Mouse (Mus musculus): ENCODE data around the gene Gpnmb. TPM values are rescaled to one million over a fixed set of nuclear protein-coding genes. Genes with fewer than 3 reads are reported as not detected.

Gene Gpnmb
- polyA plus RNA-seq, 1 experiment from 2014 or later: 2.9 TPM

- H3K36me3 ChIP-seq: peaks cover 26% of the 10 kb centered on the region; the same call in 1 of the 2 replicates
- H3K4me2 ChIP-seq (replicated peaks): no peak overlapping the region
- WGBS: 96% methylated on average over 1 of the region's 1 CpGs
These were observed 62.7 kb downstream of the Gpnmb start for GRCm38 (mm10) chr6:49099086-49099485.

GRCm38 (mm10) chr6:49106746-49107500 lies 70.6 kb downstream of the Gpnmb start:
- Histone ChIP-seq H3K9ac (no peak overlapping the region), H3K9me3 (replicated peaks) (no peaks in the 10 kb centered on the region), H3K27me3 (no peaks in the 10 kb centered on the region), H3K27ac (replicated peaks) (no peak overlapping the region), H3K4me2 (replicated peaks) (no peak overlapping the region), H3K4me3 (replicated peaks) (no peak overlapping the region), H3K36me3 (peaks cover 44% of the 10 kb centered on the region), H3K4me1 (peaks cover 7% of the 10 kb centered on the region; the same call in 1 of the 2 replicates)
- no peak for ATAC-seq (ENCODE audit: insufficient number of reproducible peaks, low FRiP score, low TSS enrichment, low read depth)
- 74% methylated on average over 15 of the region's 15 CpGs for WGBS

More at GRCm38 (mm10) chr6:49099086-49099485, 62.7 kb downstream of the Gpnmb start:
- no peak for ATAC-seq (ENCODE audit: insufficient number of reproducible peaks, low FRiP score, low TSS enrichment, low read depth)
- Histone ChIP-seq H3K4me1 (peaks cover 21% of the 10 kb centered on the region), H3K9ac (no peak overlapping the region), H3K4me3 (replicated peaks) (no peak overlapping the region), H3K27ac (replicated peaks) (no peak overlapping the region), H3K27me3 (no peaks in the 10 kb centered on the region), H3K9me3 (replicated peaks) (no peaks in the 10 kb centered on the region)

GRCm38 (mm10) chr6:49109196-49109595 lies 72.8 kb downstream of the Gpnmb start:
- Histone ChIP-seq H3K27me3 (no peaks in the 10 kb centered on the region), H3K9me3 (replicated peaks) (no peaks in the 10 kb centered on the region), H3K4me1 (peaks cover 7% of the 10 kb centered on the region; the same call in 1 of the 2 replicates), H3K4me3 (replicated peaks) (no peak overlapping the region), H3K36me3 (peaks cover 45% of the 10 kb centered on the region), H3K4me2 (replicated peaks) (no peak overlapping the region), H3K27ac (replicated peaks) (no peak overlapping the region), H3K9ac (no peak overlapping the region)
- WGBS: 77% methylated on average over 2 of the region's 2 CpGs
- ATAC-seq (ENCODE audit: insufficient number of reproducible peaks, low FRiP score, low TSS enrichment, low read depth): no peak

- H3K36me3 ChIP-seq: peaks cover 36% of the 10 kb centered on the region
- WGBS: 42% methylated on average over 7 of the region's 7 CpGs
- H3K27ac ChIP-seq (replicated peaks): no peak overlapping the region
- H3K4me3 ChIP-seq (replicated peaks): no peak overlapping the region
- no peaks in the 10 kb centered on the region for H3K27me3 ChIP-seq
- H3K4me1 ChIP-seq: peaks cover 7% of the 10 kb centered on the region; the same call in 1 of the 2 replicates
- no peaks in the 10 kb centered on the region for H3K9me3 ChIP-seq (replicated peaks)
- no peak overlapping the region for H3K4me2 ChIP-seq (replicated peaks)
- ATAC-seq (ENCODE audit: insufficient number of reproducible peaks, low FRiP score, low TSS enrichment, low read depth): no peak
- no peak overlapping the region for H3K9ac ChIP-seq
These were observed 77.5 kb downstream of the Gpnmb start for GRCm38 (mm10) chr6:49113895-49114294.

GRCm38 (mm10) chr6:49114457-49114856 lies 78.1 kb downstream of the Gpnmb start:
- Histone ChIP-seq H3K36me3 (peaks cover 36% of the 10 kb centered on the region), H3K9me3 (replicated peaks) (no peaks in the 10 kb centered on the region), H3K27ac (replicated peaks) (no peak overlapping the region), H3K4me1 (peaks cover 6% of the 10 kb centered on the region; the same call in 1 of the 2 replicates), H3K4me3 (replicated peaks) (no peak overlapping the region), H3K27me3 (no peaks in the 10 kb centered on the region), H3K4me2 (replicated peaks) (no peak overlapping the region), H3K9ac (no peak overlapping the region)
- 82% methylated on average over 6 of the region's 6 CpGs for WGBS
- ATAC-seq (ENCODE audit: insufficient number of reproducible peaks, low FRiP score, low TSS enrichment, low read depth): no peak

- H3K9ac ChIP-seq: no peak overlapping the region
- H3K36me3 ChIP-seq: peaks cover 35% of the 10 kb centered on the region
- no peak overlapping the region for H3K27ac ChIP-seq (replicated peaks)
- H3K4me1 ChIP-seq: 0 out of 2 replicates have a peak, but pooled peaks cover 3% of the 10 kb centered on the region
- no peak for ATAC-seq (ENCODE audit: insufficient number of reproducible peaks, low FRiP score, low TSS enrichment, low read depth)
- H3K4me3 ChIP-seq (replicated peaks): no peak overlapping the region
- 76% methylated on average over 5 of the region's 5 CpGs for WGBS
- H3K9me3 ChIP-seq (replicated peaks): no peaks in the 10 kb centered on the region
- no peaks in the 10 kb centered on the region for H3K27me3 ChIP-seq
- no peak overlapping the region for H3K4me2 ChIP-seq (replicated peaks)
These were observed 79.2 kb downstream of the Gpnmb start for GRCm38 (mm10) chr6:49115550-49115949.

- H3K27ac ChIP-seq (replicated peaks): no peak overlapping the region
- no peaks in the 10 kb centered on the region for H3K9me3 ChIP-seq (replicated peaks)
- no peak overlapping the region for H3K4me2 ChIP-seq (replicated peaks)
- peaks cover 28% of the 10 kb centered on the region for H3K36me3 ChIP-seq
- H3K27me3 ChIP-seq: no peaks in the 10 kb centered on the region
- no peak for ATAC-seq (ENCODE audit: insufficient number of reproducible peaks, low FRiP score, low TSS enrichment, low read depth)
- 89% methylated on average over 8 of the region's 8 CpGs for WGBS
- 0 out of 2 replicates have a peak, but pooled peaks cover 3% of the 10 kb centered on the region for H3K4me1 ChIP-seq
- H3K4me3 ChIP-seq (replicated peaks): no peak overlapping the region
- no peak overlapping the region for H3K9ac ChIP-seq
These were observed 79.9 kb downstream of the Gpnmb start for GRCm38 (mm10) chr6:49116241-49116640.

- H3K27ac ChIP-seq (replicated peaks): no peak overlapping the region
- WGBS: 74% methylated on average over 8 of the region's 8 CpGs
These were observed 82.1 kb downstream of the Gpnmb start for GRCm38 (mm10) chr6:49118446-49118845.

GRCm38 (mm10) chr6:49119462-49120135 lies 83.3 kb downstream of the Gpnmb start:
- WGBS: 79% methylated on average over 1 of the region's 1 CpGs
- Histone ChIP-seq H3K4me2 (replicated peaks) (no peak overlapping the region), H3K27ac (replicated peaks) (no peak overlapping the region), H3K36me3 (peaks cover 21% of the 10 kb centered on the region), H3K4me1 (0 out of 2 replicates have a peak, but pooled peaks cover 3% of the 10 kb centered on the region), H3K9me3 (replicated peaks) (no peaks in the 10 kb centered on the region), H3K27me3 (no peaks in the 10 kb centered on the region), H3K4me3 (replicated peaks) (no peak overlapping the region), H3K9ac (no peak overlapping the region)
- ATAC-seq (ENCODE audit: insufficient number of reproducible peaks, low FRiP score, low TSS enrichment, low read depth): no peak

More at GRCm38 (mm10) chr6:49118446-49118845, 82.1 kb downstream of the Gpnmb start:
- Histone ChIP-seq H3K4me2 (replicated peaks) (no peak overlapping the region), H3K27me3 (no peaks in the 10 kb centered on the region), H3K36me3 (peaks cover 28% of the 10 kb centered on the region), H3K4me1 (0 out of 2 replicates have a peak, but pooled peaks cover 3% of the 10 kb centered on the region), H3K9me3 (replicated peaks) (no peaks in the 10 kb centered on the region), H3K4me3 (replicated peaks) (no peak overlapping the region), H3K9ac (no peak overlapping the region)
- ATAC-seq (ENCODE audit: insufficient number of reproducible peaks, low FRiP score, low TSS enrichment, low read depth): no peak

GRCm38 (mm10) chr6:49120370-49120769 lies 84.0 kb downstream of the Gpnmb start:
- no peak for ATAC-seq (ENCODE audit: insufficient number of reproducible peaks, low FRiP score, low TSS enrichment, low read depth)
- no peak overlapping the region for H3K27ac ChIP-seq (replicated peaks)
- 87% methylated on average over 3 of the region's 3 CpGs for WGBS

More at GRCm38 (mm10) chr6:49120370-49120769, 84.0 kb downstream of the Gpnmb start:
- H3K4me1 ChIP-seq: 0 out of 2 replicates have a peak, but pooled peaks cover 3% of the 10 kb centered on the region
- no peak overlapping the region for H3K4me2 ChIP-seq (replicated peaks)
- H3K4me3 ChIP-seq (replicated peaks): no peak overlapping the region
- no peaks in the 10 kb centered on the region for H3K9me3 ChIP-seq (replicated peaks)
- H3K27me3 ChIP-seq: no peaks in the 10 kb centered on the region
- H3K36me3 ChIP-seq: peaks cover 22% of the 10 kb centered on the region; the same call in 1 of the 2 replicates
- no peak overlapping the region for H3K9ac ChIP-seq
